Mouse (Mus musculus) ES-E14 (cell line): ENCODE data around the gene Hbb-y.

ENCODE experiments used
- CHD2 ChIP-seq: IDR thresholded peaks from 2 replicates; pipeline ENCODE4 v1.6.1; 2014; ENCODE audit warnings: mild to moderate bottlenecking, low read depth, low read length, inconsistent platforms
- HCFC1 ChIP-seq: IDR thresholded peaks from 2 replicates; pipeline ENCODE4 v1.6.1; 2012; ENCODE audit warnings: low read length, inconsistent platforms, borderline replicate concordance; ENCODE audit not compliant: insufficient read depth
- MAFK ChIP-seq: IDR thresholded peaks from 2 replicates; pipeline ENCODE4 v1.6.1; 2014; ENCODE audit warnings: mild to moderate bottlenecking, low read depth, low read length, inconsistent platforms; ENCODE audit not compliant: insufficient read depth
- ZC3H11A ChIP-seq: IDR thresholded peaks from 2 replicates; pipeline ENCODE4 v1.6.1; 2012; ENCODE audit warnings: low read depth, mild to moderate bottlenecking, inconsistent platforms, low read length, borderline replicate concordance
- ZNF384 ChIP-seq: IDR thresholded peaks from 2 replicates; pipeline ENCODE4 v1.6.1; 2012; ENCODE audit warnings: low read depth, low read length, inconsistent platforms

- TF ChIP-seq HCFC1, result no peak
- TF ChIP-seq ZC3H11A, result no peak
- TF ChIP-seq MAFK, result no peak
- no peak for TF ChIP-seq CHD2
- no peak for TF ChIP-seq ZNF384
These were observed 25.2 kb downstream of the Hbb-y start, which contains the start of gene Hbb-bs for GRCm38 (mm10) chr7:103827808-103828207.
